Mouse (Mus musculus) adrenal gland, postnatal 10 days (tissue): ENCODE measurements around the gene Irgc1. TPM values are rescaled to one million over a fixed set of nuclear protein-coding genes. Genes with fewer than 3 reads are reported as not detected.
A peak's percentile ranks its signal among the peaks of the same experiment; 100 is the strongest.

Experiments
- DNase-seq: peaks from one replicate; pipeline ENCODE4 v3.0.0; 2021; ENCODE audit warnings: mixed read lengths
- total RNA-seq, 2 experiments: library from RNA; stranded (reverse); gene quantifications; 2 replicates each; pipeline ENCODE4 v1.2.3; 2021

The Irgc1 gene
- total RNA-seq, 2 experiments from 2014 or later = 0.27 TPM; not detected in 1

DNA sequence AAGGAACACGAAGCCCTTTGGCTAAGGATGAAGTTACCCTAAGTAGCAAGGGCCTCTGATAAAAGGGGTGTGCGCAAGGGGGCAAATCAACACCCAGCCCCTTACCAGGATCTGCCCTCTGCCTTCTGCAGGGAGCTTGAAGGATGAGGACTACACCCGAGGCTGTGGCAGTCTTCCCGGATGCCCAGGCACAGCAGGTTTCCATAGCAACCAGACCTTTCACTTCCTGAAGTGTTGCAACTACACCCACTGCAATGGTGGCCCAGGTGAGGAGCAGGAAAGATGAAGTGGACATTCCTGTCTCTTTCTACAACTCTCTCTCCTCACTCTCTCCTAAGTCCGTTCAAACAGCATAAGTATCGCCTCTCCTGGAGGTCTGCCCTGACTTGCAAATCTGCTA is 20.3 kb upstream of the Irgc1 start:
- DNase-seq = no peak

GRCm38 (mm10) chr7:24470356-24470755 is 18.3 kb upstream of the Irgc1 start:
- peak; percentile 71 for DNase-seq

DNA sequence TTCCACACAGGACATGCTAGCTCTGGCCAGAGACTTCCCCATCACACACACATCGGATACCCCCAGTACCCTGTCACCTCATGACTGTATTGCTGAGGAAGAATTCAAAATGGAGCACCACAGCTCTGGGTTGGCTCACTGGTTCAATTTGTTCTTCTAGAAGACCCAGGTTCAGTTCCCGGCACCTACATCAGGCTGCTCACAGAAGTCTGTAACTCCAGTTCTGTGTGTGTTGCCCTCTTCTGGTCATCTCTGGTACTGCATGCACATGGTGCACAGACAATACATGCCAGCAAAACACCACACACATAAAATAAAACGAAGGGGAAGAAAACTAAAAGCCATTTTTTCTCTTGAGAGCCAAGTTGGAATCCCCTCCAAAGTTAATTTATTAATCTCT is 17.0 kb upstream of the Irgc1 start:
- DNase-seq = no peak

- no peak for DNase-seq
These were observed 15.8 kb upstream of the Irgc1 start for GRCm38 (mm10) chr7:24467886-24468285.

DNA sequence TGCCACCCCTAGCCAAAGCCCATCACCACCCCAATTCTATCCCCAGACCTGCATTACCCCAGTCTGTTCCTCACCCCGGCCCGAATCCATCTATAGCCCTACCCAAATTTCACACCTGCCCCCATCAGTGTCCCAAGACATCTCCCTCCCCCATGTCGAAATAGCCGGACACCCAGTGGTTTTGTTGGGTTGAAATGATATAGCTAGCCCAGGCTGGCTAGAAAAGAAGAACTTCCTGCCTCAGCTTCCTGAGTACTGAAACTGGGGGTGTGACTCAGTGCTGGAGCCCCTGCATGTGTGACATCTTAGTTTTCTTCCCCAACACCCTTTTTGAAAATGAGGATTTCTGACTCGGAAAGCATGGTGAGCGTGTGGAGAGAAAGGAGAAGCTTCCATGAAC is 14.7 kb upstream of the Irgc1 start:
- no peak for DNase-seq

DNA sequence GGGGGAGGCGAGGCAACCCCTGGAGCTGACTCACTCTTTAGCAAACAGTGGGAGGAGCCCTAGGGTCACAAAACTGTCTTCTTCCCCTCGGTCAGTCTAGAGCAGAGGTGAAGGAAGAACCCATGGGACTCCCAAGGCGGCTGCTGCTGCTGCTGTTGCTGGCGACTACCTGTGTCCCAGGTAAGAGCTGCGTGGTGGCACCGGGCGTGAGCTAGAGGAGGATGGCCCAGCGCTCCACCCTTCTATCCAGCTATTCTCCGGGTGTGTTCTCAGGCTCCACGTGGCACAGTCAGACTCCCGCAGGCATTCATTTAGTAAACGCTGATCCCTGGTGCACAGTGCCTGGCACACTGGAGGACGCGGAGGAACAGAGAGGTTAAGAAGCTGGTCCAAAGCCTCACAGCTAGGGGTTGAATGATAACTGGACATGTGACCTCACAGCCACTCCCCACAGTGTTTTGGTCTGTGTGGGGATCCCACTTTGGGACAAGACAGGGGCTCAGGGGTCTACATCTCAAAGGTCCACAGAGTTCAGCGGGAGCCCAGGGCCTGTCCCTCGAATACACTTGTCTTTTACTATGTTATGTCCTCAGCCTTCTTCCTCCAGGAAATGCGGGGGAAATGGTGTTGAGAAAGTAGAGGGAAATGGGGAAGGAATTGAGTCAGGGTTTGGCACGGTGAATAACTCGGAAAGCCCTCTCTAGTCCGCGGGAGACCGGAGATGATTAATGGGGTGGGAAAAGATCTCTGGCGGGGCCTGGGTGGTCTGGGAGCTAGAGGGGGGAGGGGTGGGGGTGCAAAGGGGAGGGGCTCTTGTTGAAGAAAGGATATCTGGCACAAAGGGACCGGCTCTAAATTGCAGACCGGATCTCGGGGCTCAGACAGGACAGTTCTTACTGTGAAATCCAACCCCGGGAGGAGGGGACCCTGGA is 10.6 kb upstream of the Irgc1 start, which contains the start of gene Plaur:
Gene Plaur, plus strand, starts transcription at position 97 of the 932 bp plus-strand sequence.
- DNase-seq = peak; percentile 42

DNA sequence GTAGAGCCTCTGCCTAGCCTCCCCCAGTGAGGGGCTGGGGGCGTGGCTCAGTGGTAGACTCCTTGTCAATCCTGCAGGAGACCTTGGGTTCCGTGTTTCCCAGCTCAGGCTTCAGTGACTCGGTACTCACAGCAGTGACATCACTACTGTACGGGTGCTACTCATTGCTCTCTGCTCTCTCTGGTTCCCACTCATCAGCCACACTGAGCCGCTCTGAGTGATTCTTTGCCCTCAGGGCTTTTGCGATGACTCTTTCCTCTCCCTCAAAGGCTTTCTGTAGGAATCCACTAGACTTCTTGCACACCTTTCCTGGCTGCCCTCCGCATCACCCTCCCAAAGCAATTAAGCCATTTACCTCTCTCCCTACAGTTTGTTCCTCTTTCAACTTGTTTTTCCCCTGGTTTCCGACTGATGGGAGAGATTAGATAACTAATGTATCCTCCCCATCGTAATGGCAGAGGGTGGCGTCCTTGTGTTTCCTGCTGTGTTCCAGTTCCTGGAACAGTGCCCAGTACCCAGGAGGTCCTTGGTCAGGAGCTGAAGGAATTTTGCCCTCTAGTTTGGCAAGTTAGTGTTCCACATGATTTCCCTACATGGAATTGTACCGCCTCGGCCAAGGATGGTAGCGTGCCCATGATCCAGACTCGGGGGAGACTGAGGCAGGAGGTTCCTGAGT is 9.4 kb upstream of the Irgc1 start:
- peak; percentile 71 for DNase-seq

DNA sequence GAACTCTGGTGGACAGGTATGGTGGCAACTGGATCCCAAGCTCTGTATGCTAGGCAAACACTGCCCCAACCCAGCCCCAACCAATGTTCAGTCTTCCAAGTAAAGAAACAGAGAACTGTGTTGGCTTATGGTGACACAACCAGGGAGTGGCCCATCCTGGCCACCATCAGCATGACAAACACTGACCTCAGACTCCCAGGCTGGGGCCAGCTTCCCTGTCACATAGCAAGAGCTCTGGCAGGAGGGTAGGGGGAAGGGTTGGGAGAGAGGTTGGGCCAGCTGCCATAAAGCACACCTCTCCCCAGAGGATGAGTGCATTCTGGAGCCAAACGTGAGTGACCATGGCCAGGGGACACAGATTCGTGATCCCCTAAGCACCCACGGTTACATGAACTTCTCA is 7.7 kb upstream of the Irgc1 start:
- peak; percentile 32 for DNase-seq

DNA sequence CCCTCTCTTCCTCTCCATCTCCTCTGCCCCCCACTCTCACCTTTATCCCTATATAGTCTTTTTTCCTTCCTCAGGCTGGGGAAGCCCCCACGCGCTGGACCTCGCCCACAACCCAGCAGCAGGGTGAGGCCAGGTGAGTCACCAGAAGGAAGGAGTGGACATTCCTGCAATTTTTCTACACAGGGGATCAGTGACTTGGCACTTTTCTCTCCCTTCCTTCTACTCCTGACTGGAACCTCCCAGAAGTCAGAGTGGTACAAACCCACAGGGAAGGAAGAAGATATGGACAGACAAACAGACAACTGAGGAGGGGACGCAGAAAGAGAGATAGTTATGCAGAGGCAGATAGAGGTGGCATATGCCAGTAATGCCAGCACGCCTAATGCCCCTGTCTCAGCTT is 7.3 kb upstream of the Irgc1 start:
- DNase-seq = no peak

DNA sequence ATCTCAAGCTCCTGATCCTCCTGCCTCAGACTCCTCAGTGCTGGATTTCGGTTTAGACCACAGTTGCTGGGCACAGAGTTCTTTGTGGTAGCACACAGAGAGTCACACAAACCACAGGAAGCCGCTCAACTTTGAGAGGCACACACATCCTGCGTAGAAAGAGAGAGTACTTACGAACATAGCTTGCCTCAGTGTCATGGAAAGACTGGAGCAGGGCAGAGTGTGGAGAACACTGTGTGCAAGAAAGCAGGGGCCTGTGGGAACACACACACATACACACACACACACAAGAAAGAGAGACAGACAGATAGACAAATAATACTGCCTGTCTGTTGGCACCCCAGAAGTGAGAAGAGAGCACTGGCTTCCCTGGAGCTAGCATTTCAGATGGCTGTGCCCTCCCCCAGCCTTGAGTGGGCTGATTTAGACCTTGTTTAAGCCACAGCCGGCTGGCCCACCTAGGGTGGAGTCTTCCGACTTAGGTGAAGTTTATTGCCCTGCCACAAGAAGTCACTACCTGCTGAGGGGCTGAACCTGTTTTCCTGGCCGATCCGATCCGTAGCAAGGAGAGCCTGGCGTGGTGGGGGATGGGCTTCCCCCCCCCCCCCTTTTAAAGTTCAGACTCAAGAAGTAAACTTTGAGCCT is 5.8 kb upstream of the Irgc1 start:
- DNase-seq = no peak

DNA sequence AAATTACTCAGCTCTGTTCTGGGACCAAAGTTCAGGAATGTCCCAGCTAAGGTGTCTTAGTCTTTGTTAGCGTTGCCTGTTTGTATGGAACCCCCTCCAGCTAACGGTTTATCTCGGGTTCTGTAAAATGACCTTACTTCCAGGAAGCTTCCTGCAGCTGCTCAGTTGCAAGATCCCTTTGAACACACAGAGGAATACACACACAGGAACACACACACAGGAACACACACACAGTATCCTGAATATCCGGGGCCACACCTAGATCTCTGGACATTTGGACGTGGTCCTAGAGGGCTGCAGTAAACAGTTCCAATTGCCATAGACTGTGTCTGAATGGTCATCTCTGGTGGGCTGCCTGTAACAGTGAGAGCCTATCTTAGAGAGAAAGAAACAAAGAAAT is 3.6 kb upstream of the Irgc1 start:
- no peak for DNase-seq

DNA sequence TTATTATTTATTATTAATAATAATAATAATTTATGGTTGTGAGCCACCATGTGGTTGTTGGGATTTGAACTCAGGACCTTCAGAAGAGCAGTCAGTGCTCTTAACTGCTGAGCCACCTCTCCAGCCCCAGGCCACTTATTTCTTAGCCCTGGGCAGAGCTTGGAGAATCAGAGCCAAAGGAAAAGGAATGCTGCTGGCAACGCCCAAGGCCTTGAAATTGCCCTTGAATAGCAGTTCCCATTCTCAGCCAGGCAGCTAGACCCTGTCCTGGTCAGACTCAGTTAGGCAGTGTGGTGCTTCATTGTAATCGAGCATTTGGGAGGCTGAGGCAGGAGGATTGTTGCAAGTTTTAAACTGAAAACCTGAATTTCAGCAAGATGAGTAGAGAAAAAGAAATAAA is 2.1 kb upstream of the Irgc1 start:
- DNase-seq = peak; percentile 20

- DNase-seq = no peak
These were observed 1.5 kb downstream of the Irgc1 start for GRCm38 (mm10) chr7:24450585-24451017.

DNA sequence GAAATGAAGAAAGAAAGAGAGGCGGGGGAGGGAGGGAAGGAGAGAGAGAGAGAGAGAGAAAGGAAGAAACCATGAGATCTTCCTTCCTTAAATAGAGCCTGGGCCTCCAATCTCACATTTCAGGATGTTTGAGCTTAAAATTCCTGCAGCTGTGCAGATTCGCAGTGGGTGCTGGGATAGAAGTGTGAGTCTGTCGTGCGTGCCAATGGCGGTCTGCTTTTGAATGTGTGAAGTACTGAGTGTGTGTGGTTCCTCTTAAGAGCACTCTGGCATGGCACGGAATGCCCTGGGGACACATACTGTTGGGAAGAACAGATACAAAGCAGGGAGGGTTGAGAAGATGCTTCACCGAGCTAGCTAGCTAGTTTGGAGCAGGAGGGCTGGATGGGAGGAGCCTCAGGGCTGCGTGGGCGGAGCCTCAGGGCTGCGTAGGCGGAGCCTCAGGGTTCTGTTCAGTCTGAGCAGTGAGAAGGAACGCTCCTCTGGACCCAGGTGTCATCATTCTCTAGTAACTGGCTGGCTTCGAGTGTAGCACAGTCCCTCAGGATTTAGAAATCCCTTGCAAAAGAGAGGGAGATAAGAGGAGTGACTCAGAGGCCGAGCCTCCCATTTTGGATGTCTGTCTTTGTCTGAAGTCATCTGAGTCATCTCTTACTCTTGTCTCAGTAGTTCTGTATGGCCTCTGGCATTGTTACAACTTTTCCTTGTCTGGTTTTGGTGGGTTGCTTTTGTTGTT is 3.1 kb downstream of the Irgc1 start:
- DNase-seq = peak; percentile 53

DNA sequence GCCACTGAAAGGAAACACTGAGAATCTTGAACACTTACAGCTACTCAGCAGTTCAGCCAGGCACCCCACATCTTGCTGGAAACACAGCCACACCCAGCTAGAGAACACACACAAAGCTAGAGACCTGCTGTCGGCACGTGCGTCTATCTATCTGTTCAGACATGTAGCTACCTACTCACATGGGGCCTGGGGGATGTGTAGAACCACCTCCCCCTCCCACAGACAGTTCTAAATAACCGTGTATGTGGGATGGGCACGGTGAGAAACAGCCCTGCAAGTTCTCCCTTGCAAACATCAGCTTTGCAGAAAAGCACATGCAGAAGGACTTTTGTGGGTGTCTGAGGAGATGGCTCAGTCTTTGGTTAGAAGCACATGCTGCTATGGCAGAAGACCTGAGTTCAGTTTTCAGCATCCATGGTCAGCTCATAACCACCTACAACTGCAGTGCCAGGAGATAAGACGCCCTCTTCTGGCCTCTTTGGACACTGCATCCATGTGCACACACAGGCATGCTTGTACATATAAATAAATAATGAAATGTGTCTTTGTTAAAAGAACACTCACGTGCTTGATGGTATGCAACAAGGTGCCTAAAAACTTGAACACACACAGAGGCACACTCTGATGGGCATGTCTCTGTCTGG is 5.3 kb downstream of the Irgc1 start:
- no peak for DNase-seq

GRCm38 (mm10) chr7:24445266-24445926 is 6.7 kb downstream of the Irgc1 start:
- DNase-seq = no peak

DNA sequence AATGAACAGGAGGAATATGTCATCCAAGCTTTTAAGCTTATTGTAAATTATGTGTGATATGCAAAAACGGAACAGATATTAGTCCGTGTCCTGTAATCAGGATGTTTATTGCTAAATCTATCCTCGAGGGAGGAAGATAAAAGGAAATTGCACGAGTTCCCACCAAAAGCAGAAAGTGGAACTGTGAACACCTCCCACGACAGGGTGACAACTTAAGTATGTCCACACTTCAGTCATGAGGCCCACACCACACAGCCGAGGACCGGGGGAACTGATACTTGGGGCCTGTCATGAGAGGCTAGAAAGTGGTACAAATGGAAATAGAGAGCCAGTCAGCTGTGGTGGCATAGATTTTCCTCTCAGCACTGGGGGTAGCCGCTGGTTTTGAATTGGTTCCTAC is 9.8 kb downstream of the Irgc1 start:
- no peak for DNase-seq

DNA sequence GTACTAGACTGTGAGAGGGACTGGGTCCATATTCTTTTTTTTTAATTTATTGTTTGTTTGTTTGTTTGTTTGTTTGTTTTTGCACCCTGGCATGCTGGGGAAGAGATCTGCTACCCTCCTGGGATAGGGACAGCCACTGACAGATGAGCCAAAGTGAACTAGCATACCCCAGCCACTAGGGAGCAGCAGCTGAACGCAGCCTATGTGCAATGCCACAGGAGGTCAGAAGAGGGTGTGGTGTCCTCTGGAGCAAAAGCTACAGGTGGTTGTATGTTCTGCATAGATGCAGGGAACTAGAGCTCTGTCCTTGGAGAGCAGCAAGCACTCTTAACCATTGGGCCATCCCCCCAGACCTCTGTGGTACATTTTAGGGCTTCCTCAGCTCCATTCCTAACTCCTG is 10.3 kb downstream of the Irgc1 start:
- peak; percentile 80 for DNase-seq

GRCm38 (mm10) chr7:24439891-24440290 is 12.2 kb downstream of the Irgc1 start:
- DNase-seq = no peak

GRCm38 (mm10) chr7:24439191-24439590 is 12.9 kb downstream of the Irgc1 start:
- no peak for DNase-seq

DNA sequence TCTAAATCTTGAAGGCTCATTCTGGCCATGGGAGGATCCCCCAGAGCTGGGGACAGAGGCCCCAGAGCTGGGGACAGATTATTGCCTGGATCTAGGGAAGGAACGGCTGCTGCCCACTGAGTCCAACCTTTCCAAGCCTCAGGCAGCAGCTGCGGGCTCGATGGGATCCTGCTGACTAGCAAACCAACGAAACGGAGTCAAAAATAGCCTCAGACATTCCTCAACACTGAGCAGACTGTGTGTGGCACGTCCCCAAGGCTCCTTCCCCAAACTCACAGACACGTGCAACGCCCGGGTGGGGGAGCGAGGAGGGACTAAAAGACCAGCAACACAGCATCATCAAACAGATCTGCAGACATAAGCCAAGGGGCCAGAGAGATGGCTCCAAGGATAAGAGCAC is 14.1 kb downstream of the Irgc1 start:
- no peak for DNase-seq
